Mouse (Mus musculus): ENCODE results near the gene Elp4.

The Elp4 gene

GRCm38 (mm10) chr2:105804506-105804905 lies 99.9 kb downstream of the Elp4 start:
- no peak for DNase-seq

DNA sequence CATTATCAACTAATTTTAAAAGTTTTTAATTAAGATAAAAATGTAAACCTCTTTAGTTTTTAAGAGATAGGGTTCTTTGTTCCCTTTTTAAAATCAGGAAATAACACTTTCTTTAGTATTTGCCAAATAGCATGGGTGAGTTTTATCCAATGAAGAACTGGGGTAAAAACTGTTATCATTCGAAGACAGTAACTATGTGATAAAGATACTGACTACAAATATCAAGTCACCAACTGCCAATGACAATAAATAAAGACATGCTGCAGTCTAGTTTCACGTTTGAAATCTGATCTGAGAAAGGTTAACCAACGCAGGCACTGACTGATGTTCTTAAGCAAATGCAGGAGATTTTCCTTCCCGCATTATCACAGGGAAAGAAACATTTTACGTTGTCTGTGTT lies 100.9 kb downstream of the Elp4 start:
- no peak for DNase-seq

DNA sequence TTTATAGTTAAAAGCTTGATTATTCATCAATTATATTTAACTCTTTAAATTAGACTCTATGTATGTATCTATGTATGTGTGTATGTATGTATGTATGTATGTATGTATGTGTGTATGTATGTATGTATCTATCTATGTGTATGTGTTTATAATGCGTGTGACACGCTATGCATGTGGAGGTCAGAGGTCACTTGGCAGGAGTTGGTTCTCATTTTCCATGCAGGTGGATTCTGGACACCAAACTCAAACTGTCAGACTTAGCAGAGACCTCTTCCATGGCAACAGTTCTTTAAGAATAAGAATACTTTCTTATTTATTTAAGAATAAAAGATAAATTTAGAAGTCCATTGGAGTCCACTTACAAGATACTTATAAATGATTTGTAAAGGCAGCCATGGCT lies 101.5 kb downstream of the Elp4 start:
- no peak for DNase-seq

DNA sequence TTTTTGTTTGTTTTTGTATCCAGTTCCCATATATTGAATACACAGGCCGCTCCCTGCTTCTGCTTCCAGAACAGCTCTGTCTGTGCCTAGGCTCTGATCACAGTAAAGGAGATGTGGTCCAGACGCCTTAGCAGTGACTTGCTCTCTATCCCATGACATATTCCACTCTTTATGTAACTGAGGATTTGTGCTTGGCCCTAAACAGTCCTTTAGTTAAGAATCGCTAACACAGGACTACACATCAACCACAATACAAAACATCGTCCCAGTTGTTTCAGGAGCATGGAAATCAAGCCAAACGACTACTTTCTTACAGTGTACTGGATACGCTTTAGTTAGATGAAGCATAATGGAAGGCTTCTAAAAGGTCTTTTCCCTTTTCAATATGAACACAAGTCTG lies 102.8 kb downstream of the Elp4 start:
- no peak for DNase-seq

- no peak for DNase-seq
Observed at GRCm38 (mm10) chr2:105800694-105801093, 103.7 kb downstream of the Elp4 start.

GRCm38 (mm10) chr2:105799840-105800239 lies 104.5 kb downstream of the Elp4 start:
- DNase-seq, result no peak

DNA sequence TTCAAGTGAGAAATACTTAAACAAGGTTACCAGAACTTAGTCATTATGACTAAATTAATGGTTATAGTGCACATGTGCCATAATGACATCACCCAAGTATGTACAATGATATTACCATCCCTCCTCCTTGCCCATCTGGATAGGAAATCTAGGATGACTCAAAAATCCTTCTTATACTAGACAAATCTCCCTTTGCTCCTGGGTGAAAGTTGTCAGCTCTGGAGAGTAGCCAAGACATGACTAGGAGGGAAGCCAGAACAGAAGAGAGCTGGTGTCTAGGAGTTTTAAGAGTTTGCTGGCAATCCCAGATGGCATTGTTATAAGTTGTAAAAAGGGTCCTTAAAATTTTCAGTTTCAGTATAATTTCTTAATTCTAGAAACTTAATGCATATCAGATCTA lies 106.5 kb downstream of the Elp4 start:
- no peak for DNase-seq

- no peak for DNase-seq
Observed at GRCm38 (mm10) chr2:105796101-105796500, 108.3 kb downstream of the Elp4 start.

GRCm38 (mm10) chr2:105792339-105793120 lies 111.8 kb downstream of the Elp4 start:
- no peak for DNase-seq

DNA sequence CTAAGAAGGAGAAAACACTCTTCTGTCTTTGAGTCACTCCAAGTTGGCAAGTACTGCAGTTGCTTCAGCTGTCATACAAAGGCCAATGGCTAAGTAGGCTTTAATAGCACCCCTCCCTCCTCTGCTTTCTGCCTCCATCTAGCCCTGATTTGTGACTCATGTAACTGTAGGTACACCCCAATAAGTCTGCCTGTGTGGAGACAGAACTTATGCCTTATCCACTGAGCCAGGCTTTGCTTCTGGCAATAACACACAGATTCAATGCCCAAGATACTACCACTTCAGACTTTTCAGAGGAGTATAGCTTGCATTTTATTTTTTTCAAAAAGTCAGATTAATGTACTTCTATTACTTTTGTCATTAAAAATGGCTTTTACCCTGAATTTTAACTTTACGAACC lies 114.4 kb downstream of the Elp4 start:
- DNase-seq, result no peak

- DNase-seq, result no peak
Observed at GRCm38 (mm10) chr2:105787726-105788125, 116.6 kb downstream of the Elp4 start.

DNA sequence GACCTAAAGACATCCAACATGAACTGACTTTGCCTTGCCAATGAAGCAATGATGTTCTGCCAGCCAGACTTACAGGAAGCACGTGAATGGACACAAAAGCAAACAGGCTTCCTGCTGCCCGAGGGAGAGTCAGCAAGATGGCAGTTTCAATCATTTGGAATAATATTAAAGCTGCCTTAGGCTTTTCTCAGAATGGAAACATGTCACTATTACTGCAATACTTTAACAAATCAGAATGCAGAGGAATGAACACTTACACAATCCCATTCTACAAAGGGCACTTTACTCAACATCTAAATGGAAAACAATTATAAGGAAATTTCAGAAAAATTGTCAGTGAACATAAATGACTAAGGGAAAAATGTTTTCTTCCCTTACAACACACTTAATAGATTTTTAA lies 117.4 kb downstream of the Elp4 start:
- DNase-seq, result no peak

GRCm38 (mm10) chr2:105782885-105783284 lies 121.5 kb downstream of the Elp4 start:
- DNase-seq, result no peak

- DNase-seq, result no peak
Observed at GRCm38 (mm10) chr2:105780739-105781138, 123.6 kb downstream of the Elp4 start.

DNA sequence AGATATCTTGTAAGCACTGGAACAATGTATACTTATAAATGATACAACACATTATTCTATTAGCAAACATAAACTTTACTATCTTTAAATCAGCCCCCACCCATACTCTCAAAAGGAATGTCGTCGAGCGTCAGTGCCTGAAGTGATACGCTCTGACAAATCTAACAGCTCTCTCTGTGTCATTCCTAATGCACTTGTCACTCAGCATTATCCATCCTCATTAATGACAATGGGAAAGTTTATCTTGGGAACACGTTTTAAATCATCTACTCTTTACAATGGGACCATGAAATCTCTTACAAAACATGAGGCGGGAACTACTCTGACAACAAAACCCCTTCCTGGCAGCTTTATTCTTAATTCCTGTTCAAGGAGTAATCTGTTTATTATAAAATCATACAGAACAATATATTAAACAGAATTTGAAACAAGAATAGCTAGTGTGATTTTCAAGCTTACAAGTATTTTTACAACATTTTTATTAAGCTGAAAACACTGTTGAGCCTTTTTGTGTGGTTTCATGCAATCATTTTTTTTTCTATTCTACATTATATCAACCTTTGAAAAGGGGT lies 125.0 kb downstream of the Elp4 start:
- DNase-seq, result no peak

DNA sequence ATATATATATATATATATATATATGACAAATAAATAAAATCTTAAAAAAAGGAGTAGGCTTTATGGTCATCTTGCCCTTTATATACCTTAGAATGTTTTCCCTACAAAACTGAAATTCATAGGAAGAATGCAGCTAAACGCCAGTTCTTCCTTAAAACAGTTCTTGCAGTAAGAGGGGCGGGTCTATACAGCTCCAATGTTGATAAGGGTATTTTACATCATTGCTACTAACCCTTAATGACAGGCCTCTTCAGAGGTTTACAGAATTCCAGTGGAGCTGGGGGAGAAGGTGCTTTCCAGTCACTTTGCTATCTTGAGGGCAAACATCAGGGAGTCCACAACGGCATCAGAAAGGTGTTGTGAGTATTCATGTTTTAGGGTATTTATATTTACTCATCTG lies 133.1 kb downstream of the Elp4 start:
- no peak for DNase-seq

- no peak for DNase-seq
Observed at GRCm38 (mm10) chr2:105769747-105770328, 134.5 kb downstream of the Elp4 start.

GRCm38 (mm10) chr2:105753512-105753911 lies 150.9 kb downstream of the Elp4 start:
- no peak for DNase-seq

GRCm38 (mm10) chr2:105749111-105749510 lies 155.3 kb downstream of the Elp4 start:
- DNase-seq, result no peak

DNA sequence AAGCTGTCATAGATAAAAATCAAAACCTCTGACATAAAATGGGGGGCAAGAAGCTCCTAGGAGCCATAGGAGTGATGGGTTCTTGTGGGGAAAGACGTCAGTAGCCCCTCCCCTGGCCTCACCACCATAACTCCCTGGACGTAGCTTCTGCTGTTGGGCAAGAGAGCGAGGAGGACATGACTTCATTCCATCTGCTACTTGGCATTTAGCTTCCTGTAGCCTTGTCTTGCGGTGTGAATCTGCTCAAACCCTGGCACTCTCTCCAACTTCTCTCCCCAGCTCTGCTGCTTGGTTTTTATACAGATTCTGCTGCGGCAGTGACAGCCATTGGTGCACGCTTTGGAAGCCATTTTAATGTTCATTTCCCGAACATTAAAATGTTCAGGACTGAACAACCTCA lies 157.5 kb downstream of the Elp4 start:
- DNase-seq, result no peak

GRCm38 (mm10) chr2:105736166-105736565 lies 168.2 kb downstream of the Elp4 start:
- DNase-seq, result no peak

- no peak for DNase-seq
Observed at GRCm38 (mm10) chr2:105730704-105731103, 173.7 kb downstream of the Elp4 start.

DNA sequence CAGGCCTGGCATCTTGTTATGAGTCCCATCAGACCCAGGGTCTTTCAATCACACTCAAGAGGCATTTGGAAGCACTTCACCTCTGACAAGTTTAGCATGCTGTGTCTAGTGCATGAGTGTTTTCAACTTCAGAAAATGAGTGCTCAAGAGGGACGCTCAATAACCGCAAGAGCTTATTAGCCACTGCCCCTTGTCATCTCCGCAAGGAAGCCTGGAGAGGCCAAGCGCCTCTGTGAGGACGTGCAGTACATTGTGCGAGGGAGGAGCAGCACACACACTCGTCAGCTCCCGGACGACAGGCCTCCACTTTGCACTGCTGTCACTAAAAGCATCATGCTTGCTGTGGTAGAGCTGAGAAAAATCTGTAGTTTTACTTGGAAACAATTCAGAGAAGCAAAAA lies 177.7 kb downstream of the Elp4 start:
- no peak for DNase-seq

DNA sequence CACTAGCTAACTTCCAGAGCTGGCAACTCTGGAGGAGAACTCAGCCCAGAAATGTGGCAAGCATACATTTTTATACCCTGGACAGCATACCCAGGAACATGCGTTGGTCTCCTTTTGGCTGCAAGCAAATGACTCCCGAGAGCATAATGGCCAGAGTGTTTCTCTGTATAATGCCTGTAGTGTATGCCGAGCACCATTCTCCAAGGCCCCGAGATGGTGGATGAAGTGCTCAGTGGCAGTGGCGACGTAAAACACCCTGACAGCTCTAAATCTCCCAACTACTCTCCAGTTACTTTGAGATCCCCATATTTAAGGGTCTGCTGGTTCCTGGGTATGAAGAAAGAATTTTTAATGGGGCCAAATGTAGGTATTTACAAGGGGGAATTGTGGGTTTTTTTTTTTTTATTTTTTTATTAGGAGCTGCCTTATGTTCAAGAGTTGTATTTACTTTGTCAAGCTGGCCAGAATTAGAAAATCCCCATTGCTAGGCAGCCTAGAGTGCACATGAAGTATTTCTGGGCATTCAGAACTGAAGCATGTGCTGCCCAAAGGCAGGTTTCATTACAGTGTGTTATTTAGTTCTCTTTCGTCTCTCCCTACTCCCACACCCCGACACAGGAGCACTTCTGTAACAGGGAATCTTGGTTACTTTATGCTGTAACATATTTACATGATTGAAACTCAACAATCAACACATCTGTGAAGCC lies 188.8 kb downstream of the Elp4 start:
- no peak for DNase-seq

All from right cerebral cortex, postnatal 25 days (tissue).